Mouse (Mus musculus) right cerebral cortex, postnatal 10 days (tissue): ENCODE data around the gene Acad10.
"Not testable (repeated sequence)": the region's sequence is repeated elsewhere in the genome, so short reads cannot be mapped to it uniquely, and the experiment has no call there.

Experiments
- DNase-seq, 2 experiments: peaks; one replicate each; pipeline ENCODE4 v3.0.0; 2021; ENCODE audit warnings: low spot score in 2 of 2

Gene Acad10

DNA sequence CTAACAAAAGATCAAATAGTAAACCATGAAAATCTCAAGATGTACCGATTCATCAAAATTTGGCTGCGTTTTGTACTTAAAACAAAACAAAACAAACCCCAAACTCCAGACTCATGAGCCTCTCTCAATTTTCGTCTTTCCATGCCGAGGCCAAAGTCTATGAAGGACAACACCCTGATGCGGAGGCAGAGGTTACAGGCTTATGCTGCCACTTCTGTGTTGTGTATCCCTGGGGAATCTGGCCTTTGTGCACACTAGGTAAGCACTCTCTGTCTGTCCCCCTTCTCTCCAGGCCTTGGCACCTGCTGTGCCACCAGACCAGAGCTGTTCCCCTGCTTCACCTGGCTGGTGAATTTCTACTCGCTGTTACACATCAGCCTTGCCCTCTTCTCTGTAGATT, 2.7 kb downstream of the Acad10 start:
- not testable (repeated sequence) for DNase-seq

DNA sequence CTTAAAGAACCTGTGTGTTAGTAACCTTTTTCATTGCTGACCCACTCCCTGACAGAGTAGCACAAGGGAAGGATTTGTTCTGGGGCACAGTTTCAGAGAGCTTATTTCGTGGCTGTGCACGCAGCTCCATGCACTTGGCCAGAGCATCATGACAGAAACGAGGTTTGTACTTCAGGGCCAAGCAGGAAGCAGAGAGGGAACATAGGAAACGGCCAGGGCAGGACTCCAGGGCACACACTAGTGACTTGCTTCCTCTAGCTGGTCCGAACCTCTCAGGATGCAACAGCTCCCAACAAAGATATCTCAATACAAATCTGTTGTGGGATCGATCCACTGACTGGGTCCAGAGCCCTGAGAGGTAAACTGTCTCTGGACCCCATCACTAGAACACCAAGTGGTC, 3.4 kb downstream of the Acad10 start:
- not testable (repeated sequence) for DNase-seq

DNA sequence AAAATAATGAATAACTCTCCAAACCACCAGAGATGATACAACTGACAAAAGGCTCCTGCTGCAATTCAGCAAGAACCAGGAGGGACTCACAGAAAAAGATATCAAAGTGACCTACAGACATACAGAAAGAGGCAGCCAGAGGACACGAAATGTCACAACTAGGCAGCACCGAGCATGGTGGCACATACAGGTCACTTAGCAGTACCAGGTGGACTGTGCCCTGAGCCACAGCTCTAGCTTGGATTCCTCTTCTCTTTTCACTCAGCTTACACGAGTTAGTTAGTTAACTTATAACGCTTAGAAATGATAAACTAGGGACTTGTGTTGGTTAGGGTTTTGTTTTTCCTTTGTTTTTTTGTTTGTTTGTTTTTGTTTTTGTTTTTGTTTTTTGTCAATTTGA, 5.8 kb downstream of the Acad10 start:
- no peak for DNase-seq

DNA sequence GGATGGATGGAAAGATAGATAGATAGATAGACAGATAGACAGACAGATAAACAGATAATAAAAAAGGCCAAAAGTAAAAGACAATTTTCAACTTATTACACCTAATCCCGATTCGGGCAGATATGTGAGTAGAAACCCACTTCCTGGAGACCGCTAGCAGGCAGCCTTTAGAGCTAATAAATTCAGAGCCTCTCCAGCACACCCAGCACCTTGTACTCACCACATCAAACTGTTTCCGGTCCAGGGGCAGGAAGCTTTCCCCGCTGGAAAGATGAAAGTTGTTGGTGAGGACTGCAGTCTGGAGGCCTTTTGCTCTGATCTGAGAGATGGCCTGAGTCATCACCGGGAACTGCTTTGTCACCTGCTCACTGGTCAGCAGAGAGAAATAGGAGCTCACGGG, 11.2 kb downstream of the Acad10 start:
- DNase-seq, result no peak

DNA sequence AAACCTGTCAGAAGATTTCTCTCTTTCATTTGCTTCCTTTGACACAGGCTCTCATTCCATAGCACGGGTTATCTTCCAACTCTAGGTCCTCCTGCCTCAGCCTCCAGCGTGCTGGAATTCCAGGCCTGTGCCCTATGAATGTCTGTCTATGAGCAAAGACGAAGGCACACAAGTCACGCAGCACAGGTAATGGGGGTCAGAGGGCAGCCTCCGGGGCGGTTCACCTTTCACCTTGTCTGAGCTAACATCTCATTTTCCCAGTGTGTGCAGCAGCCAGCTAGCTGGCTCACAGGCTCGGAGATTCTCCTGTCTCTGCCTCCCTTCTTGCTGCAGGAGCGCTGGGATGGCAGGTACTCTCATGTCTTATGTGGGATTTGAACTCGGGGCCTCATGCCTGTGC, 20.7 kb downstream of the Acad10 start:
- DNase-seq, result no peak

DNA sequence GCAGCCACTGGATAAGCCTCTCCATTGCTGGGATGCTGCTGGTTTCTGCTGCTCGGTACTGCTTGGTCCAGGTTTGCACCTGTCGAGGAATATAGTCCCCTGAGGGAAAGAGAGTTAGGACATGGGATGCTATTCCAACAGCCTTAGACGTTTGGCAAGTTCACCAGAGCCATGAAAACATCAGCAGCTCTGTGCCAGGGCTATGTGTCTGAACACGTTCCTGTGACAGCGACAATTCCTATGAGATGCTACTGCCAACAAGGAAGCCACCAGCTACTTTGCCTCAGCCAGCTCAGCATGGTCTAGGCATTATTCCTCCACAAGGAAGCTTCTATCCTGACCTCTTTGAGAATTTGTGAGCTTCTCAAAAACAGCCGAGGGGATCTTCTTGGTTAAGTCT, 23.0 kb downstream of the Acad10 start:
- no peak for DNase-seq

DNA sequence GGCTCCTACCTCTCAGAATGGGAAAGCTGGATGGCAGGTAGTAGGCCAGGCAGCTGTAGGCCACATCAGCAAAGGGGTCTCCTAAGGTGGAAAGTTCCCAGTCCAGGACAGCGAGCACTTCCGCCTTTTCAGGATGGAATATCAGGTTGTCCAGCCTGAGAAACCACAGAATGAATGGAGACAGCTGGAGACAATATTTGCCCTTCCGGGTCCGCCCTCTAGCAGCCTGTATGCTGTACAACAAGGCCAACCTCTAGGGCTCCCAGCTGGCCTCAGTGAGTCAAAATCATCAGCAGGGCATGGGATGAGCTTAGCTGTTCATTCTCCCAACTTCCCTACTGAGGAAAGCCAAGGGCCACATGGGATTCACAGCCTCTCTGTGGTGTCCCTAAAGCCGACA, 25.6 kb downstream of the Acad10 start:
- DNase-seq, result no peak

DNA sequence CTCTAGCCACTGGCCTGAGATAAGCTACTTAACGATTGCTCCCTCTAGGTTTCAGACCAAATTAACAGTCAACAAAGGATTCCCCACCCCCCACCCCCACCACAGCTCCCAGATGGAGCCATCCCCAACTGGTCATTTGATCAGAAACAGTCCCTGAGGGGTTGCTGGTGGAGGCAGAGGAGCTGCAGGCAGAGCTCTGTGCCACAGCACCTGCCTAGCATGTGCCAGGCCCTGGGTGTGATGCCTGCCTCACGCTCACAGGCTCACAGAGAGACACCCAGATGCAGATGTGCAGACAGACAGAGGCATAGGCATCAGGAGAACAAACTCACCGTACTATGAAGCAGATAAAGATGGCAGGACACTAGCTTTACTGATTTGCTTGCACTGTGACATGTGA, 27.5 kb downstream of the Acad10 start:
- no peak for DNase-seq

DNA sequence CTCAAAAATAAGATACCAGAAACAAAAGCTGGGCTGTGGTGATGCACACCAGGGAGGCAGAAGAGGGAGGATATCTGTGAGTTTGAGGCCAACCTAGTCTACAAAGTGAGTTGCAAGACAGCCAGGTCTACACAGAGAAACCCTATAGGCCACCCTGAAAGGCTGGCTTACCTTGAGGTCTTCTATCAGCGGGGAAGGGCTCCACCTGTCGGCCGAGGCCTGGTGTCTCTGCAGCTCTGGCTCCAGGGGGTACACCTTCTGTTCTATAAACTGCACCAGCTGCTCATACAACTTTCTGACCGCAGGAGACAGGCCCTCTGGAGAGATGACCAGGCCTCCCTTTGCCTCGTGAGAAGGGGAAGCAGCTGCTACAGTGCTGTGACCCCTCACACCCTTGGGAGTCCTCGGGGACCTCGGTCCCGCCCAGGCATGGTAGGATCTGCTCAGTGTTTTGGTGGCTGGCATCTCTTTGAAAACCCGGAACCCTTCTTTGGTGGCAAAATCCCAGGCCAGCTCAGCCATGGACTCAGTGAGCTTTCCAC, 29.1 kb downstream of the Acad10 start:
- DNase-seq, result not testable (repeated sequence)

DNA sequence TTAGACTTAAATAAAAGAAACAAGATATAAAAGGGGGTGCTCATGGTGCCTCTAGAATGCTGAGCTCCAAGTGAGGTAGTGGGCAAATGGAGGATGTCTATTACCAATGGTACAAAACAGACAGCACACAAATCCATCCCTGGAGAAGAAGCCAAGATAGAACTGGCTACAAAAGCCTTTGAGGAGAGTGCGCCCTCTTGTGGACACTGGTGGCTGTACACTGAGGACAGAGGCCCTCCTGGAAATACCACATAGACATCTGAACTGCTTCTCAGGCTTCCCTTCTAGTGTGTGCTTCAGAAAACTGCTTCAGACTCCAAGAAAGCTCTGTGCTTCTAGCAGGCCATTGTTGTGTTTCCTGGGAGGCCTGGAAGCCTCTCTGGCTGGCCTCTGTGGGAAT, 32.4 kb downstream of the Acad10 start:
- peak; percentile 50 to 76 for DNase-seq

DNA sequence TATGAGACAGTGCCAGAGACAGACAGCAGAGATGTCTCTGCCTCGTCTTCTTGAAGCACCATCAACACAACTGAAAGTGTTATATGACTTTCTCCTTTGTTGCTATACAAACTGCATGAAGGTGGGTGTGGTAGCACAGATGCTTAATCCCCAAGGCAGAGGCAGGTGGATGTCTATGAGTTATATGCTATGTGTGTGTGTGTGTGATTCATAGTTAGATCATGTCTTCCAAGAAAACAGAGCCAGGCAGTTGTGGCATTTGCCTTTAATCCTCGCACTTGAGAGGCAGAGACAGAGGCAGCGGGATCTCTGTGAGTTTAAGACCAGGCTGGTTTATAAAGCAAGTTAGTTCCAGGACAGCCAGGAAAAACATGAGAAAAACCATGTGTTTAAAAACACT, 37.1 kb downstream of the Acad10 start:
- DNase-seq, result no peak

DNA sequence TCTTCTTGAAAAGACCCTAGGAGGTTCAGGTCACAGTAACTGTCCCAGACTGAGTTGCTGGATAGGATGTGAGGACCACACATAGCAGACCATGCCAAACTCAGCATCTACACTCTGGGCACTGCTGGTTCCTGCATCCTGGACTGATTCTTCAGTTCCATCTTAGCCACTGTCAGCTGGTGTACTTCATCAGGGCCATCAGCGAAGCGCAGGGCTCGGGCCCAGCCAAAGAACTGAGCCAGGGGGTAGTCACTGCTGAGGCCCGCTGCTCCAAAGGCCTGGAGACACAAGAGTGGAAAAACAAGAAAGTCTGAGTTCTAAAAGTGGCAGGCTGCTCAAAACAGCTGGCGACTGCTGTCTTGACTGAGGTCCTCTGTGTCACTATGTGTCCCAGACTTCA, 39.2 kb downstream of the Acad10 start:
- no peak for DNase-seq

DNA sequence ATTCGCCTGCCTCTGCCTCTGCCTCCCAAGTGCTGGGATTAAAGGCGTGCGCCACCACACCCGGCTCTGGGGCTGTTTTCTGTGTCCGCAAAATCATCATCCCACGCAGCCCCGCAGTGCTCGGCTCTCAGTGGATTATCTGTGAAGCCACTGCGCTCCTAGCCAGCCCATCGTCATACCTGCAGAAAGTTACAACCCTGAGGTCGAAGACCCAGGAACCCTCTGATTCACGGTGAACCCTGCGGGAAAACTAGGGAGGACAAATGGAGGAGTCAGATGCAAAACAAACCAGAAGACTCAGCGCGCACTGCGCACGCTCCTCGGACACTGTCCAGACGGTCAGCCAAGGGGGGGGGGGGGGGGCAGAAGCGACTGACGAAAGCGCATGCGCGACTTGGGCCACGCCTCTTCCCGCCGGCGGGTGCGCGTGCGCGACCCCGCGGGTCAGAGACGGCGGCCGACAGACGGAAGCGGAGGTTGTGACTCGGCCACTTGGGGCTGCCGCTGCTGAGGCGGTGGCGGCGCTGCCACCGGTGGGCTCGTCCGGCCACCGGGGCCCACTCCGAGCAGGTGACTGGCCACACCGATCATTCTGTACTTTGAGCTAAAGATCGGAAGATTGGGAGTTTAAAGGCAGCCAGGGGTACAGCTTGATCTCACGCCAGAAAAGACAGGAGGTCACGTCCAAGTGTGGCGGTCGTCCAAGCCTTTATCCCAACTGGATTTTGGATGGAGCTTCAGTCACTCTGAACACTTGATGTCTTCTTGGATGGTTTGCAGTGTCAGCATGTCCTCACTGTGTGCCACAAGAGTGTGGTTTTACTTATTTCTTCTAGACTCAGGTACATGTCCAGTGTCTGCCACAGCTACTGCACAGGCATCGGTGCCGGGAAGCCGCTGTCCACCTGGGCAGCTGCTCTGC, 41.5 kb downstream of the Acad10 start, which contains the start of gene Acad12:
TSS of gene Acad12 (minus strand) at position 347 of the 922 bp plus-strand sequence.
- DNase-seq, result peak; percentile 79 to 87

DNA sequence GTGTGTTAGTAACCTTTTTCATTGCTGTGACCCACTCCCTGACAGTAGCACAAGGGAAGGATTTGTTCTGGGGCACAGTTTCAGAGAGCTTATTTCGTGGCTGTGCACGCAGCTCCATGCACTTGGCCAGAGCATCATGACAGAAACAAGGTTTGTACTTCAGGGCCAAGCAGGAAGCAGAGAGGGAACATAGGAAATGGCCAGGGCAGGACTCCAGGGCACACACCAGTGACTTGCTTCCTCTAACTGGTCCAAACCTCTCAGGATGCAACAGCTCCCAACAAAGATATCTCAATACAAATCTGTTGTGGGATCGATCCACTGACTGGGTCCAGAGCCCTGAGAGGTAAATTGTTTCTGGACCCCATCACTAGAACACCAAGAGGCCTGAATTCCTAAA, 45.4 kb downstream of the Acad10 start:
- DNase-seq, result not testable (repeated sequence)

DNA sequence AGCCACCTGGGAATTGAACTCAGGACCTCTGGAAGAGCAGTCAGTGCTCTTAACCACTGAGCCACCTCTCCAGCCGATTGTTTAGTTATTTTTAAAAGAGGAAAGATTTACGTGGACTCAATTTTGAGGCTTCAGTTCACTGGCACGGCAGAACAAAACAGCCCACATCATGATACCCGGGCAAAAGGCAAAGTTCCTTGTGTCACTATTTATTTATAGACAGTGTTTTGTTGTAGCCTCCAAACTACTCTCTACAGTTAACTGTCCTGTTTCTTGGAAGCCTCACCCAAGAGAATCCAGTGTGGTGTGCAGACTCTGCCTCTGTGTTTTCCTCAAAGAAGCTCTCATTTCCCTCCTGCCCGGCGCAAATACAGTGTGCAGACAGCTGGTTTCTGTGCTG, 48.3 kb downstream of the Acad10 start:
- no peak for DNase-seq

DNA sequence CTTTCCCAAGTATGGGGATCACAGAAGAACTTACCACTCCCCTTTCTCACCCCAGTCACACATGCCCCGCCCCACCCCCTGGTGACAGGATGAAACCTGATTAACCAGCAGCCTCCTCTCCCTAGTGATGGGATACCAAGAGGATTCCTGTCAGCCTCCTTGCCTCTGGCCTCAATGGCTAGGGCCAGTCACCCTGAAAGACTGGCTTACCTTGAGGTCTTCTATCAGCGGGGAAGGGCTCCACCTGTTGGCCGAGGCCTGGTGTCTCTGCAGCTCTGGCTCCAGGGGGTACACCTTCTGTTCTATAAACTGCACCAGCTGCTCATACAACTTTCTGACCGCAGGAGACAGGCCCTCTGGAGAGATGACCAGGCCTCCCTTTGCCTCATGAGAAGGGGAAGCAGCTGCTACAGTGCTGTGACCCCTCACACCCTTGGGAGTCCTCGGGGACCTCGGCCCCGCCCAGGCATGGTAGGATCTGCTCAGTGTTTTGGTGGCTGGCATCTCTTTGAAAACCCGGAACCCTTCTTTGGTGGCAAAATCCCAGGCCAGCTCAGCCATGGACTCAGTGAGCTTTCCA, 50.7 kb downstream of the Acad10 start:
- DNase-seq, result not testable (repeated sequence)

DNA sequence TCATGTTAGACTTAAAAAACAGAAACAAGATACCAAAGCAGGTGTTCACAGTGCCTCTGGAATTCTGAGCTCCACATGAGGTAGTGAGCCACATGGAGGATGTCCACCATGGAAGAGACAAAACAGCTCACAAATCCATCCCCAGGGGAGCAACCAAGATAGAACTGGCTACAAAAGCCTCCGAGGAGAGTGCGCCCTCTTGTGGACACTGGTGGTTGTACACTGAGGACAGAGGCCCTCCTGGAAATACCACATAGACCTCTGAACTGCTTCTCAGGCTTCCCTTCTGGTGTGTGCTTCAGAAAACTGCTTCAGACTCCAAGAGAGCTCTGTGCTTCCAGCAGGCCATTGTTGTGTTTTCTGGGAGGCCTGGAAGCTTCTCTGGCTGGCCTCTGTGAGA, 54.2 kb downstream of the Acad10 start:
- peak; percentile 54 to 74 for DNase-seq

DNA sequence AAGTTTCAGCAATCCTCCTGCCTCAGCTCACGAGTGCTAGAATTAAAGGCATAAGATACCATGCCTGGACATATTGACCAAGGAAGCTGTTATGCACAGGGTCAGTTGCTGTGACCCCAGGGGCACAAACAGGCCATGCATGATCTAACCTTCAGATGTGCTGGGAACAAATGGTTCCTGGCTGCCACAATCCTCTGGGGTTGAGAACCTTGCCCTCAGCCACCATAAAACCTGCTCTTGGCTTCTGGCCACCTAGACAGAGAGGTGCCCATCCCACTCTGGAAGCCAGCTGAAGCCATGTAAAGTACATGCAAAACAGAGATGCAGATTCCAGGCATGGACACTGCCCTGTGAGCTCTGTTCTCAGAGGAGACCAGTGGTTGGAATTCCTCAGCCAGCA, 56.5 kb downstream of the Acad10 start:
- DNase-seq, result not testable (repeated sequence)

DNA sequence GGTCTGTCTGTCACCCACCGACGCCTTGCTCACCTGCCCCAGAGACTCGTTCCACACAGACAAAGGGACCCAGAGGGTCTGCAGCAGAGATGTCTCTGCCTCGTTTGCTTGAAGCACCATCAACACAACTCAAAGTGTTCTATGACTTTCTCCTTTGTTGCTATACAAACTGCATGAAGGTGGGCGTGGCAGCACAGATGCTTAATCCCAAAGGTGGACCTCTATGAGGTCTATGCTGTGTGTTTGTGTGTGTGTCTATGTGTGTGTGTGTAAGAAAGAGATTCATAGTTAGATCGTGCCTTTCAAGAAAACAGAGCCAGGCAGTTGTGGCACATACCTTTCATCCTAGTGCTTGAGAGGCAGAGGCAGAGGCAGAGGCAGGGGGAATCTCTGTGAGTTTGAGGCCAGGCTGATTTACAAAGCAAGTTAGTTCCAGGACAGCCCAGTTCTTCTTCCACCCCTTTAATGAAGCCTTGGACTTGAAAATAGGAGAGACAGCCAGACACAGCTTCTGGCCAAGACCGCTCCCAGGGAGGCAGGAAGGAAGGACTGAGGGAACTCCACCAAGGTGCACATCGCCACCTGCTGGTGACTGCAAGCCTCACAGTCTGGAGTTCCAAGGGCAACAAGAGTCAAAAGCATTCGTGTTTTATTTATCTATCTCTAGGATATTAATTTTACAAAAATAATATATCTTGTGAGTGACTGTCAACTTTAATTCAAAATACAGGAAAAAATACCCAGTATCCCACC, 58.6 kb downstream of the Acad10 start:
- DNase-seq, result peak; percentile 84 to 90

DNA sequence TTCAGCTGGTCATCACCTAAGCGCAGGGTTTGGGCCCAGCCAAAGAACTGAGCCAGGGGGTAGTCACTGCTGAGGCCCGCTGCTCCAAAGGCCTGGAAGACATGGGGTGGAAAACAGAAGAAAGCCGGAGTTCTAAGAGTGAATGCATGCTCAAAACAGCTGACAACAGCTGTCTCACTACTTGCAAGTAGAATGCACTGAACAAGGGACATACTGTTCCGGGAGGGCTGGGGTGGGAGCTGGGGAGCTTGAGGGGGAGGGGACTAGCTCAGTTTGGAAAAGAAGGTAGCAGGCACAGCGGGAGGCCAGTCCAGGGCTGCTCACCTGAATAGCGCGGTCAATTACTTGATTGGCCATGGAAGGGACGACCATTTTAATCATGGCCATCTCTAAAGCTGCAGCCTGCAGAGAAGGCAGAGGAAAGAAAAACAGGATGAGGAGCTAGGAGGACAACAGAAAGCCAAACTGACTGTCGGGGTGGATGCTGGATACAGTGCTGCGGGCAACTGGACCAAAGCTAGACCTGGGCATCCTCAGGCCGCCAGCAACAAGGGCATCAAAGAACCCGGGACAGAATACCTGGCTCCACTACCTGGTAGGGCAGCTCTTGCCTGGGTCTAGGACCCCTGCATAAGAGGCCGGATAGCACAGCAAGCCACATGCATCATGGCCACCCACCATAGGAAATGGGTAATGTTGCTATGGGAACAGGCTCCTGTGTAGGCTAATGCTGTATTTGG, 61.3 kb downstream of the Acad10 start:
- DNase-seq, result no peak

DNA sequence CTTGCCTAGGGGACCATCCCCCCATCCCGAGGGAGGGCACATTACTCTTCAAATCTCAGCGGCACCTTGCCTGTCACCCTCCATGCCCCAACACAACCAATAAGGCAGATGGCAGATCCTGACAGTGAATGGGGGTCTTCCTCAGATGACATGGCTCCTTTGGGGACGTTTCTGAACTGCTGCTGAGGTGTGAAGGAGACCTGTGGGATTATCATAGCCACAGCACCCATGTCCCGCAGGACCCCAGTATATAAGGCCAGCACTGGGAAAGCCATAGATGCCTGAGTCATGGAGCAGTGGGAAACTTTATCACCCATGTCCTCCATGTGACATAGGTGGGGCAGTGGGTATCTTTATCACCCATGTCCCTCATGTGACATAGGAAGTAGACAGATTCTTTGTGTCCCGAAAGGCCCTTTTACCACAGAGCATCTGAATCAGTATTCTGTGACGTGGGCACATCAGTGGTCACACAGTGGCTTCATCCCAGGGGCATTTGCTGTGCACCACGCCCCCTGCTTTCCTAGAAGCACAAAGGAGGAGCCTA, 62.2 kb downstream of the Acad10 start:
- no peak for DNase-seq
